Mouse (Mus musculus) embryo, embryonic 11.5 days (tissue): ENCODE data around the gene Alg12.

Source experiments
- DNase-seq: peaks from one replicate; pipeline ENCODE4 v3.0.0-alpha.2; 2012; ENCODE audit warnings: low read depth, low spot score

Alg12 gene

GRCm38 (mm10) chr15:88819026-88819905, at the start of gene Alg12, which contains the start of gene Creld2:
Gene Alg12 (minus strand): TSS chr15:88819318.
Gene Creld2 (plus strand): TSS chr15:88819646.
- DNase-seq, result peak; percentile 99

- DNase-seq, result no peak
Observed at GRCm38 (mm10) chr15:88868024-88868742, 49.1 kb upstream of the Alg12 start.

- DNase-seq, result no peak
Observed at GRCm38 (mm10) chr15:88867368-88868023, 48.4 kb upstream of the Alg12 start.

- DNase-seq, result no peak
Observed at GRCm38 (mm10) chr15:88866934-88867356, 47.8 kb upstream of the Alg12 start.

GRCm38 (mm10) chr15:88865888-88866695, 47.0 kb upstream of the Alg12 start:
- no peak for DNase-seq

- no peak for DNase-seq
Observed at GRCm38 (mm10) chr15:88865061-88865460, 45.9 kb upstream of the Alg12 start.

- DNase-seq, result no peak
Observed at GRCm38 (mm10) chr15:88864270-88865030, 45.3 kb upstream of the Alg12 start.

- DNase-seq, result peak; percentile 84
Observed at GRCm38 (mm10) chr15:88863695-88864231, 44.6 kb upstream of the Alg12 start.

- no peak for DNase-seq
Observed at GRCm38 (mm10) chr15:88862881-88863694, 44.0 kb upstream of the Alg12 start.

- DNase-seq, result peak; percentile 95
Observed at GRCm38 (mm10) chr15:88861772-88862622, 42.9 kb upstream of the Alg12 start, which contains the start of gene Pim3. Gene Pim3 (plus strand): TSS chr15:88862186.

GRCm38 (mm10) chr15:88860781-88861180, 41.7 kb upstream of the Alg12 start:
- no peak for DNase-seq

GRCm38 (mm10) chr15:88859206-88859970, 40.3 kb upstream of the Alg12 start:
- DNase-seq, result no peak

- no peak for DNase-seq
Observed at GRCm38 (mm10) chr15:88858707-88859106, 39.6 kb upstream of the Alg12 start.

- DNase-seq, result no peak
Observed at GRCm38 (mm10) chr15:88858141-88858541, 39.0 kb upstream of the Alg12 start.

- DNase-seq, result no peak
Observed at GRCm38 (mm10) chr15:88857361-88857760, 38.2 kb upstream of the Alg12 start.

- DNase-seq, result no peak
Observed at GRCm38 (mm10) chr15:88856613-88857012, 37.5 kb upstream of the Alg12 start.

GRCm38 (mm10) chr15:88855896-88856417, 36.8 kb upstream of the Alg12 start:
- DNase-seq, result no peak
